Mouse (Mus musculus) cerebellum, postnatal 10 days (tissue): ENCODE results near the gene Ank3.
A peak's percentile ranks its signal among the peaks of the same experiment; 100 is the strongest.

Source experiments
- DNase-seq, 2 experiments: peaks; one replicate each; pipeline ENCODE4 v3.0.0; 2021; ENCODE audit warnings: mixed read lengths in 2 of 2

Gene Ank3

DNA sequence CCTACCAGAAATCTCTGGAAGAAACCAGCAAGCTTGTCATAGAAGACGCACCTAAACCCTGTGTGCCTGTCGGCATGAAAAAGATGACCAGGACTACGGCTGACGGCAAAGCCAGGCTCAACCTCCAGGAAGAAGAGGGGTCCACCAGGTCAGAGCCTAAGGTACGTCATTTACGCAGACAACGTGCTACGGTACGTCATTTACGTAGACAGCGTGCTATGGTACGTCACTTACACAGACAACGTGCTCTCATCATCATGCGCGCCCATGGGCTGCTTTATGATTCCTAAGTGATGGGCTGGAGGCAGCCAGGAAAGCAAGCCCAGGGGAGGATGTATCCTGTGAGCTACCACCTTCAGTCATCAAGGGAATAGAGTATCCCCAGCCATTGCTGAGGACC is 606.3 kb downstream of the Ank3 start:
- DNase-seq, result no peak

DNA sequence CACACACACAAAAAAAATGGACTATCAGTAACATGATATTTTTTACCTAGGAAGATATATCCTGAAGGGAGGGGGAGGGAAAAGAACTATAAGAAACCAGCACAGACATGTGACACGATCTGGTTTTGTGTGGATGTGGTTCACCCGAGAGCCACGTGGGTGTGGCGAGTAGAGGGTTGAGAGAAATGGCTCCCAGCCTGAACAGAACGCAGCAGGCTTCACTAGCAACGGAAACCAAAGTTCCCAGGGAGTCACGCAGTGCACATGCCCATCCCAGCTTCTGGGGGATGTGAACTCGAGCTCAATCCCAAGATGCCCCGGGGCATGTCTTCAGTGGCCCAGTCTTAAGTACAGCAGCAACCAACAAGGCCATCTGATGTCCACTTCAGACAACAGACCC is 607.8 kb downstream of the Ank3 start:
- no peak for DNase-seq

DNA sequence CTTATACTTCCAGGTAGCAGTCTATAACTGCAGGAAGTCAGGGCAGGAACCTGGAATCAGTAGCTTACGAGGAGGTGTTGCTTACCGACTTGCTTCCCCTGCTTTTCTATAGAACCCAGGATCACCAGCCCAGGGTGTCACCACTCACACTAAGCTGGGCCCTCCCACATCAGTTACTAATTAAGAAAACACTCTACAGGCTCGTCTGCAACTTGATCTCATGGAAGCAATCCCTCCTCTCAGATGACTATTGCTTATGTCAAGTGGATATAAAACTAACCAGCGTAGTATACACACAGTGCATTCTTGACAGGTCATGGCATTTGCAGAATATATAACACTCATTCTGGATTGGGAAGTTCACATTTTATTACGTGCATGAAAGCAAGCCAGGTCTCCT is 613.2 kb downstream of the Ank3 start:
- DNase-seq, result no peak

DNA sequence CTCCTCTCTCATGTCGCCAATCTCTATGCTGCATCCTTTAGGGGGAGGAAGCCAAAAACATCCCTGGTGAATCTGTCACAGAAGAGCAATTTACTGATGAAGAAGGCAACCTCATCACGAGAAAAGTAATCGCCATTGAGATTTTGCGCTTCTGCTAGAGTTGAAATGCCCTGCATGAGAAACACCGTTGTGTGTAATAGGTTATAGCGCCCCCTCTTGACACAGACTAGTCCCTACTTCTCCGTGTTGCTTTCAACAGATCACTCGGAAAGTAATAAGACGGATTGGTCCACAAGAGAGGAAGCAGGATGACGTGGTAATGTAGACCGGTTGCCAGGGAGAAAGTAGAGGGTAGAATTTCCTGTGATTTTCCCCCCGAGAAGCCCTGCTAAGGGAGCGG is 615.4 kb downstream of the Ank3 start:
- no peak for DNase-seq

DNA sequence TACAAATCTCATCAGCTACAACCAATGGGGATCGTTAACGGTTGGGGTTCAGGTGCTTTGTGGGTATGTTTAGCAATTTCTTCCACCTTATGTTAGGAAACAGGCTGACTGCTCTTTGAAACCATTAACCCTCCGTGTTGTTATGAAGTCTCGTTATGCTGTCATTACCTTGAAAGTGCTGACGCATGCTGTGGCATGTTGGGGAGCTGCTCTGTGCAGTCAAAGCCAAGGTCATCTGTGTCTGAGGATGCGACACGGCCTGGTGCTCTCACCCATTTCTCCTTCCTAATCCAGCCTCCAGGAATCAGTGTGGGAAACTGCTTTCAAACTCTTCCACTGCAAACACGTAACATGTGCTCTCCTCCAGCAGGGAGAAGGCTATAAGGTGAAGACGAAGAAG is 616.6 kb downstream of the Ank3 start:
- DNase-seq, result no peak

DNA sequence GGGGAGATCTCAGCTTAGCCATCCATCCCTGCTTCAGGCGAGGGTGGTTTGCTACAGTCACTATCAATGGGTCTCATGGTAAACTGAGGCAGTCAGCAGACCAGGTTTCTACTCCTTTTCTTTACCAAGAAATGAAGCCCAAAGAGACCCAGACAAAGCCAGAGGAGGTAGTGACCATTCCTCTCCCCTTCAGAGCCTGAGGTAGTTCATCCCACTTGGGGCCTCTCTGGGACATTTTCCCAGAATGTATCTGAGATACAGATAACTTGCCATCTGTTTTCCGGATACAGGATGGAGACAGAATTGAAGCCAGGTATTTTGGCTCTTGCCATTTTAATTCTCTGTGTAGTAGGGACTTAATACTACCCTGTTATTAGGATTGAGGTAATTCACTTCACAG is 620.1 kb downstream of the Ank3 start:
- DNase-seq, result peak; percentile 34 to 39

DNA sequence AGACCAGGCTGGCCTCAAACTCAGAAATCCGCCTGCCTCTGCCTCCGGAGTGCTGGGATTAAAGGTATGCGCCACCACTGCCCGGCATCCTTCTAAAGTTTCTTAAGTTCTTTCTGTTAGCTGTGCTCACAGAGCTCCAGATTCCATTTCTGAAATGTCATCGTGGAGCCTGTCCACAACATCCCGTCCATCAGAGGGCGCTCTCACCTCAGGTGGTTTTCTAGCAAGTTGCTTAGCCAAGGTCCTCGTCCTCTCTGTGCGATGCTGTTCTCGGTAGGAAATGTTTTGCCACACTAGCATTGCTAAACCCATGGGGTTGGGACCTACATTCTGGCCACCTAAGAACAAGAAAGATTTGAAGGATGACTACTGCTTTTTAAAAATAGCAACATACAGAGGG is 623.1 kb downstream of the Ank3 start:
- peak; percentile 65 to 71 for DNase-seq

DNA sequence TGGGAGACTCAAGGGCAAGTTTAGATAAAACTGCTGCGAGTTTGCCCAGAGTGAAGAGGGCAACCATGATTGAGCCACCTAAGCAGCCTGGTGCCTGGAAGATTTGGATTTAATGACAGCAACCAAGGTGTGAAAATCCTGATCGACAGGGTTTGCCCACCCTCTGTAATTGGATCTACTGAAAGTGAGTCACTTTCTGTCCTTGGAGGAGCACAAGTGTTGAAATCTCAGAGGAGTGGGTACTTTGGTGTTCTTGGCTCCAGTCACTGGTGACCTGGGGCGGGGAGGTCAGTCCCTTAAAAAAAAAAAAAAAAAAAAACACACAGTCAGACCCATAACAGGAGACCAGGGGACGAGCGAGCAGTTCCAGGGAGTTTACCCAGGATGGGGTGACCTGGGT is 624.0 kb downstream of the Ank3 start:
- DNase-seq, result no peak

DNA sequence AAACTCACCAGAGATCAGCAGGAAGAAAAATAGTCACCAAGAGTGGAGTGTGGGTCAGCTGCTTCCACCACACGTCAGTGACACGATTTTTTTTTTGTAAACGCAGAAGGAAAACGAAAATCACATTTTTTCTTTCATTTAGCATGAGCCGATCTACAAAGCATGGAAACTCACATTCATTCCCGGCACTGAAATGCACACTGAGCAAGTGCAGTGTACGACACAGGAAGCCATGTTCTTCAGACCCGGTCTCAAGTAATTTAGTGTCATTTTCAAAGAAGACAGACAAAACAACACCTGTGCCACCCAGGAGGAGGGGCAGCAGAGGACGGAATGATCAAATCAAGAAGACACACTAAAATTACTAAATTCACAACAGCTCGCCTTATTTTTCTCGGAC is 625.3 kb downstream of the Ank3 start:
- DNase-seq, result no peak

DNA sequence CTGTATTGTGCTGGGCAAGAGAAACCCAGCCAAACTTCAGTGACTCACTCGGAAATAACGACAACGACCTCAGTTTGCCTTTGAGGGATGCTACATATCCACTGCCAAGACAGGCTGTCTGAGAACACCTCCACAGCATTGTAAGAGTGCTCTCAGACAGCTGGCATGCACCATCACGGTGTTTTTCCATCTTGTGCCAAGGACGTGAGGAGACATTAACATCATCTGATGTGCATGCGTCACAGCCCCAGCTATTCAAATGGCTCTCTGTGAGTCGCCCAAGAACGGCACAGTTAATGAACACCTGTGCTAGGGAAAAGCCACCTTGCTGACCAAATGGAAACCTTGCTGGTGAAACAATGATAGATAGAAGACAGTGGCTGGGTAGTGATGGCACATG is 633.4 kb downstream of the Ank3 start:
- no peak for DNase-seq

DNA sequence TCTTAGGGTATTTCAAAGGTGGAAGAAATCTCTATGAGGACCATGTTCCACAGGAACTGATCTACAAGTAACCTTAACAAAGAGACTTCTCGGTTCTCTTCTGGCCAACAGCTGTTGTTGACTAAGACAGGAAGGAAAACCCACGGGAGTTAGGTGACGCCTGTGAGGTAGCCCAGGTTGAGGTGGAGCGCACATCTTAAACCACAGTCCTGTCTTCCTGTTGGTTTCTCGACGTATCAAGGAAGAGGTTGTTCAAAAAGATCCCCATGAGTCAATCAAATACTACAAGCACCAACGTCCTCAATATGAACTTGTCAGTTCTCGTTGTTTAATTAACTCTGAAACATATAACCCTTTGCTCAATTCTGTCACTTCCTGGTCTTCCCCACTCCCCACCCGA is 634.4 kb downstream of the Ank3 start:
- DNase-seq, result no peak

DNA sequence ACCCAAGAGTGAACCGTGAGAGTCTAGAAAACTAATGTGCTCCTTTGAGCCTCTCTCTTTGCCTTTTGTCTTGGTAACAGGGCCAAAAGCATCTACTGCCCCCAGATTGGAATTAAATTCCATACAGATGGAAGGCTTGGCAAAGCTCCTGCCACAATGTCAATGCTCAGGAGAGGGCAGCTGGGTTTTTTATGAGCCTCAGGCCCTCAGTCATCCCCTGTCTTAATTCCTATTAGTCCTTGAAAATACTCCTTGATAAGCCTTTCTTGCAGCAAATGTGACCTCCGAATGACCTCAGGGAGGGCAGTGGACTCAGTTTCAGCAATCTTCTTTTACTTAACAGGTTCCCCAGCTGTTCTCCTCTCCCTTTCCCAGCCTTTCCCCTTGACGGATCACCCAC is 635.3 kb downstream of the Ank3 start:
- DNase-seq, result peak in 1 of 2 experiments; percentile 21

DNA sequence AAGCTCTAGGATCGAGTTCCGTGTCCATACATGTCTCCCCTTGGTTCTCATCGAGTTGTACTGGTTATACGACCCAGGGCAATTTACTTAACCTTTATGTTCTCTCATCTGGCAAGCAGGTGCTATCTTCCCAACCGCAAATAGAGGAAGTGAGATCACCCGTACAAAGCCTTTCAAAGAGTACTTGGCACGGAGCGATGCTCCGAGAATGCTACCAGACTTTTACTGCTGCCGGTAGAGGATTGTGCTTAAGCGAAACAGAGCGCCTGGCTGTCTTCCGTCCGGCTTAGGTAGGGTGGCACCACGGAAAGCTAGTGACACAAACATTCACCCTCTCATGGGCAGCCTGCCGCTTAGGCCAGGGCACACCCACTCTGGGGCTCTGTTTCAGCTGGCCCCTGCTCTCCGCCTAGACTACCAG is 641.3 kb downstream of the Ank3 start:
- DNase-seq, result no peak

DNA sequence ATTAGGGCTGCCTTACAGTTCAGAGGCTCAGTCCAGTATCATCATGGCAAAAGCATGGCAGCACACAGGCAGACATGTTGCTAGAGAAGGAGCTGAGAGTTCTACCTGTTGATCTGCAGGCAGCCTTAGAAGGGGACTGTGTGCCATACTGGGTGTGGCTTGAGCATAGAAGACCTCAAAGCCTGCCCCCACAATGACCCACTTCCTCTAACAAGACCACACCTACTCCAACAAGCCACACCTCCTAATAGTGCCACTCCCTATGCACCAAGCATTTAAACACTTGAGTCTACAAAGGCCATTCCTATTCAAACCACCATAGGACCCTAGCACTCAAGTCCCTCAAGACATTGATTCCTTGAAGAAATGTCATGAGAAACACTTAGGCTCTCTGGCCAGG is 643.0 kb downstream of the Ank3 start:
- DNase-seq, result no peak

DNA sequence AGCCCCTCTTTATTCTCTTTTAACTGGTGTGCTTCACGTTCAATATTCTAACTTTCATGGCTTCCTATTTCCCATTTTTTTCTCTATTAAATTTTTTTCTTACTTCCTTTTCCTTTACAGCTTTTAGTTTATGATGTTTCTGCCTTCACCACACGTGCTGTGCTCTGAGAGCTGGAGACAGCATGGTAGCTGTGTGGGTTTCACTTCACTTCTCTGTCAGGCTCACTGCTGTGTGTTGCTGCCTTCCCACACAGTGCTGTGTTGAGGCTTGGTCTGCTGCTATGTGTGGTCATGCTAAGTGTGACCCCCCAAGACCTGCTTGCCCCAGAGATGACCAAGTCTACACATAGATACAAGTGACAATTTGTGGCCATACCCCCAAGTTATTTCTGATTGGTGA is 647.1 kb downstream of the Ank3 start:
- no peak for DNase-seq

DNA sequence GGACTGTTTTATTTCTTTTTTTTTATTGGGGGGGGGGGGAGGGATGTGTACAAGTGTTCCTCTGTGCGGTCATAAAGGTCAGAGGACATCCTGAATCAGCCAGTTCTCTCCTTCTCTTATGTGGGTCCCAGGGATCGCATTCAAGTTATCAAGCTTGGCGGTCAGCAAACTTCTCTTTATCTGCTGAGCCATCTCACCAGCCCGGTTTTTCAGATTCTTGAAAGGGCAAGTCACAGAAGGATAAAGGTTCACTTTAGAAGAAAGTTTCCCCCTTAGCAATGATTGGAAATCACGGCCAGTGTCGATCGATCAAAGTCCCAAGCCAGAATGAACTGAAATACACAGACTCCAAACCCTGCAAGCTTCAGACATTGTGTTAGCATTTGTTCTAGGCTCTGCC is 651.2 kb downstream of the Ank3 start:
- no peak for DNase-seq

DNA sequence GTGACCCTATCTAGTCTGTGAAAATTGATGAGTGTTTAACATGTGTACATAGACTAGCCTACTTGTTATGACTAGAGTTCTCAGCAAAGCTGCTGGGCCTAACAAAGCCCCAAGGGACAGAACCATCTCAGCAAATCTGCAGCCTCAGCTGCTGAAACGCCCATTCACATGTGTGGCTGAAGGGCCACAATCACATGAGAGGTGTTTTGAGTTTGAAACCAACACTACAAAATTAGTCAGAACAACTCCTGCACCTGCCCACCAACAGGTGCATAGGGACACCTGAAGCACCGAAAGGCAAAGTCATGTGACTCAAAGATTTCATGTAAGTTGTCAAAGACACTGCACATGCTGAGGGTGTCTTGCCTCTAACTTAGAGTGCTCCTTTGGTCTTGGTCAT is 656.7 kb downstream of the Ank3 start:
- no peak for DNase-seq

DNA sequence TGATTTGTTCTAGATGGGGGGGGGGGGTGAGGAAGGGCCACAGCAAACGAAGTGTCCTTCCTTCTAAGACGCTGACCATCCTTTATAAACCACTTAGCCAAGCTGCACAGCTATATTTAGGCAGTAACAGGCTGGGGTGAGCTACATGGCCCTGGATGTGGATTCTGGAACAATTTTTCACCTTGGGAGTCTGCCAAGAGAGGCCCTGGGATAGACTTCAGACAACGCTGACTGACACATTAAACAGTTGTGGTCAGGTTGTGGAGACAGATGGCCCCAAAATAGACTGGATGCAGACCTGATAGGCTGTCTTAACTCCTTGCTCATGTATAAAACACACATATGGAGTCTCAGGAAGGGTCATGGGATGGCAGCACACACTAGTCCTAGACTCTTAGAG is 658.5 kb downstream of the Ank3 start:
- DNase-seq, result peak; percentile 28 to 42

DNA sequence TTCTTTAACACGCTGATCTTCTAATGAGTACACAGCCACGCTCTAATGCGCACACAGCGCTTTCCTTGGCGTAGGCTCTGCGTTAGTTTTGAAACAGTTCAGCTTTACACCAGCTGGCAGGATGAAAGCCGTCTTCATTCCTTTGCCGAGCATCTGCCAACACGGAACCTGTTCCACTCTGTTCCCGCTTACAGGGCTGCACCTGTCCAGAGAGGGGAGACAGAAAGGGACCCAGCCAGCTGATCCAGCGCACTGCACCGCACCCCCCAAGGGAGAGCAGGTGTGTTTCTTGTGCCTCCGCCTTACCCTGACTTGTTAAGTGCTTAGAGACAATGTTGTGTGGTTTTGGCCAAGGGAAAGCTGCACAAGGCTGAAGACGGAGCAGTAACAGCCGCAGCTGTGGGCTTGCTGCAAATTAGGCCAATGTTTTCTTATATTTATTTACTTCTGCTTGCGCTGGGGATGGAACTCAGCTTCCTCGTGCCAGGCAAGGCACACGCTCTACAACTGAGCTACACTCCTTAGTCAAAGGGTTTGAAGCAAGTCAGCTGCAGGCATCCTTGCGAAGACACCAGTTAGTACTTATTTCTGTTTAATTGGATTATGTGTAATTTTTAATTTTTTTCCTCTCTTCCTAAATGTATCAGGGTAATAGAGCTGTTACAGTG is 661.6 kb downstream of the Ank3 start:
- DNase-seq, result peak; percentile 34 to 41

DNA sequence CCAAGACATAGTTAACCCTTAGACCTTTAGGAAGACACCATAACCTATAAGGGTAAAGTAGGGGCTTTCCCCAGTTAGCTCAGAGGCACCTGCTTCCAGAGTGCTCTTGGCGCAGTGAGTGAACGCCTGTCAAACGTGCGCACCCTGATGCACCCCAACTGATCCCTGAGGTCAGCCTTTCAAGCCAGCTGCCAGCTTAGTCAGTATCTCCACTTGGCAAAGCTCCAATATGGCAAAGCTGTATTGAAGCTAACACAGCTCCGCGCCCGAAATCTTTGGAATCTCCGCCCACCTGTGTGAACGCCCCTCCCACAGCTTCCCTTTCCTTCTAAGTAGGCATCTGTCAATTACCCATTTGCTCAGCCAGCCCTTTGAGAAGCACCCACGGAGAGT is 662.1 kb downstream of the Ank3 start:
- DNase-seq, result peak; percentile 35 to 50

DNA sequence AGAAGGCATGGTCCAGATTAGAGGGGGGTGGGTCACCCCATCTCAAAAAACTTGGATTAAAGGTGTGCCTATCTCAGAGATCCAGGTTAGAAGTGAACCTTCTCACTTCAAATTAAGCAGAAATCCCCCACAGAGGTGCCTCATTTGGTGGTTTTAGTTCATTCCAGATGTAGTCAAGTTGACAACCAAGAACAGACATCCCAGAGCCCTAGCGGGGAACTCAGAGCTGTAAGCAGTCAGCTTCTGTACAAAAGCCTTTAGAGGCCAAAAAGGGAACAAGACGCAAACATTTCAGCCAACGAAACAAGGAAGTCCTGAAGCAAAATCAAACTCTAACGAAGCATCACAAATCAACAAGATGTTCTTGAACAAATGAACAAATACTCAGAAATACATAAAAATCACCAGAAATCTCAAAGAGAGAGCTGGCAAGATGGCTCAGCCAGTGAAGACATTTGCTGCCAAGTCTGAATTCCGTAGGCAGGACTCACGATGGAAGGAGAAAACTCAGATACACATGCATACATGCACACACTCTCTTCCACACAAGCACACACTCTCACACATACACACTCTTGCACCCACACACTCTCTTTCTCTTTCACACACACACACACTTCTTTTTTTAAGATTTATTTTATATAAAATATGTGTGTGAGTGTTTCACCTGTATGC is 665.4 kb downstream of the Ank3 start:
- no peak for DNase-seq

DNA sequence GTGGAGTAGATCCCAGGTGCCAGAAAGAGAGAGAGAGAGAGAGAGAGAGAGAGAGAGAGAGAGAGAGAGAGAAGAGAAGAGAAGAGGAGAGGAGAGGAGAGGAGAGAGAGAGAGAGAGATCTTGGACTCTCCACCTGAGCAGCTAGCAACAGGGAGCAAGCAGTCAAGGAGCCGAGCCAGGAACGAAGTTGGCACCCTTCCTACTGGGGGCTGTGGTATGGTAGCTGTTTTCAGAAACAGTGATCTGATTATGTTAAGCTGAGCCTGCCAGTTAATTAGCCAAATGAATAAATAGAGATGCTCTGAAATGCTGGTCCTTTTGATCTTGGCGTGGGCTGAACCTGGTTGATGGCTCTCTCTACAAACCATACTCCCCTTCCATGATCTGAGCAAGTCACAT is 666.6 kb downstream of the Ank3 start:
- peak; percentile 88 to 91 for DNase-seq

DNA sequence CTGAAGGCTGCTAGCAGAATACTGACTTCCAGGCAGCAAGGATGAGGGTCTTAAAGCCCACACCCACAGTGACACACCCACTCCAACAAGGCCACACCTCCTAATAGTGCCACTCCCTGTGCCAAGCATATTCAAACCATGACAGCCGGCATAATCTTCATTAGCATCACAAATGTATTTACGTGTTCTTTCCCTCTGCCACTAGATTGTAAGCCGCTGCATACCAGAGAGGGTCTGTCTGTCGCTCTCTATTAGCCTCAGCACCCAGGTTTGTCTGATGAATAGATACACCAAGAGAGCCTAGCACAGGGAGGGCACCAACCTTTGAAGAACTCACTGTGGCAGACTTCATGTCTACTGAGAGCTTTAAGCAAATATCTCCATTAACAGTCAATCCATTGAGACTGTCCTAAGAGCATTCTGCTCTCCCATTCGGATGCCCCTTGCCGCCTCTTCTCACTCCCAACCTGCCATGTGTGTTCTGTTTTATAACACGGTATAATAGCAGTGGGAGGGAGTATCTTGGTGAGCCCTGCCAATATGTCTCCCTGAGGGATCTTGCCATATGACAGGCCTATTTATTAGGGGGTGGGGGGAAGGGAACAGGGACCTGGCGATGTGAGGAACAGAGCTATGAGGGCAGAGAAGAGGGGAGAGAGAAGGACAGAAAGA is 668.1 kb downstream of the Ank3 start:
- DNase-seq, result peak; percentile 41
